Mouse (Mus musculus): ENCODE results near the gene Med13l.

The Med13l gene

DNA sequence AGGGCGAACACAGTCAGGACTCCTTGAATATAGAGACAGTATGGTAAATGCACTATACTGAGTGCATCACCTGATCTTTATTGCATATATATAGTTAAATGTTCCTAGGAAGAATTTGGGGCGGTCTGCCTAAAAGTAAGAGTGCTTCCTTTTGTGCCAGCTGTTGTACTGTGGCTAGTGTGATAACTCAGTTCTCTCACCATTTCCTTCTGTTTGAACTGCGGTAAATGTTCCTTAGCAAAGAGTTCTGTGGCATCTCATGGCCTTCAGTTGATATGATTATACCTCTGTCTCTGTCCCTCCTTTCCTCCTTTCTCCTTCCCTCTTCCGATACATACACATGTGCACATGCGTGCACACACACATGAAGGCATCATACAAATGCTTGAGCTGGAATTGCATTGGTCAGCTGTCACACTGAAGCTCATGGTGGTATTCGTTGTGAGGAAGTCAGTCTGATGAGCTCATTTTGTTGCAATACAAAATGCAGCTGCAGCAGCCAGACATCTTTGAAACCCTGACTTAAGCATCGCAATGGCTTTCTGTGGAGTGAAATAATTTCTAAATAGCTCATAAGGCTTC is 97.9 kb downstream of the Med13l start:
- DNase-seq (ENCODE audit: low spot score), result no peak

DNA sequence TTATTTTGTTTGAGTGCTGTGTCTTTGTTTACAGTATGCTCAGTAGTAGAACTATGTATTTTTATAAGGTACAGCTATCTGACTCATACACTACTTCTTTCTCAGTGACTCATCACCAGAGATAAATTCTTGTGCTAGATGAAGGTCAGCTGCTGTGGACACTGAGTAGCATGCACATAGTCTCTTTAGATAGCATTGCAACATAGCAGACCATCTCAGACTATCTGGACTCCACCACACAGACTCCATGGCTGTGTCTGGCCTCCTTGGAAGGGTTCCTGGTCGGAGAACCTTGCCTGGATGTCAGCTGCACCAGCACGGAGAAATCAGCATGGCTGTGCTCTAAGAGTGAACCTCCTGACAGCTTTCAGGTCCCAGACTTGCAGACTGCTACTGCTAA is 99.2 kb downstream of the Med13l start:
- no peak for DNase-seq (ENCODE audit: low spot score)

DNA sequence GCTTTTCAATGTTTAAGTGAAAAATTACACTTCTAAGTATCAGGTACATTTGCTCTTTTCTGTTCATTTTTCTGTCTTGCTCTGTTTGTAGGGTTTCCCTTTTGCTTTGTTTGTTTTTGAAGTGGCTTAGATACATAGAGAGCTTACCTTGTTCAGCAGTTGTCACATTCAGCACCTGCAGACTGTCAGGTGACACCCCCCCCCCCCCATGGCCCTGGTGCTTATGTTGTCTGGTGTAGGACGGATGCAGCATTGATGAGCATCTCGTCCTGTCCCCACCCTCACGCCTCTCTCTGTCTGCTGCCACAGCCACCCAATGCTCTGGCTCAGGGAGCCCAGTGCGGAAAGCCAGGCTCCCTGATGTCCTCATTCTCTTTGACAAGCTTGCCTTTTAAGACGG is 101.3 kb downstream of the Med13l start:
- DNase-seq (ENCODE audit: low spot score), result no peak

DNA sequence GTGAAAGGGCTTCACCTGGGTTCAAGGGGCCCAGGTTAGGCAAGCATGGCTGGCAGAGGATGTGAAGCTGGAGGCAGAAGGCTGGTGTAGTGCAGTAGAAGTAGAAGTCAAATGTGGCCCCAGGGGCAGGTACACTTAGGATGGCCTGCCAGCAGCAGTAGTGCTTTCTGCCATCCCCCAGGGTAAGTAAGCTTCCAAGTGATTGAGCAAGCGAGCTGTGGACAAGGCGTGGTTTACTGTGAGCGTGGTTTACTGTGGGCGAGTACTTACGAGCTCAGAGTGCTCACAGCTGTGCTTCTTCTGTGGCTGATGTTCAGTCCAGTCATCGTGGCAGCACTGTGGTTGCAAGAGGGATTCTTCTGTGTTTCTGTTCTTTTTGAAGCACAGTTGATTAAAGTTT is 103.5 kb downstream of the Med13l start:
- no peak for DNase-seq (ENCODE audit: low spot score)

DNA sequence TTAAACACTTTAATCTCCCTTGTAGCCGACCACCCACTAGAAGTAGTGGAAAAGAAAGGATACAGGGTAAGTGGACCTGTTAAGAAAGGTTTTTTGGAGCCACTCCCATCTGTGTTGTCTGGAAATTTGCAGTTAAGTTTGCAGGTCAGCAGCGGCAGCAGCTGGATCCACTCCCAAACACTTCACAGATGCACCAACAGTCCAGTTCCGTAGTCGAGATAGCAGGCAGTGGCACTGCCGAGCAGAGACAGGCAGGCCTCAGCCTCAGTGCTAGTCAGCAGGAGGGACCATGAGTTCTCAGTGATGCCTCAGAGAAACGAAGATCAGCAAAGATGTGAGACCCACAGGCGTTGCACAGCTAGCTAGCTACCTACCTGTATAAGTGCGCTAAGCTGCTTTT is 104.5 kb downstream of the Med13l start:
- no peak for DNase-seq (ENCODE audit: low spot score)

DNA sequence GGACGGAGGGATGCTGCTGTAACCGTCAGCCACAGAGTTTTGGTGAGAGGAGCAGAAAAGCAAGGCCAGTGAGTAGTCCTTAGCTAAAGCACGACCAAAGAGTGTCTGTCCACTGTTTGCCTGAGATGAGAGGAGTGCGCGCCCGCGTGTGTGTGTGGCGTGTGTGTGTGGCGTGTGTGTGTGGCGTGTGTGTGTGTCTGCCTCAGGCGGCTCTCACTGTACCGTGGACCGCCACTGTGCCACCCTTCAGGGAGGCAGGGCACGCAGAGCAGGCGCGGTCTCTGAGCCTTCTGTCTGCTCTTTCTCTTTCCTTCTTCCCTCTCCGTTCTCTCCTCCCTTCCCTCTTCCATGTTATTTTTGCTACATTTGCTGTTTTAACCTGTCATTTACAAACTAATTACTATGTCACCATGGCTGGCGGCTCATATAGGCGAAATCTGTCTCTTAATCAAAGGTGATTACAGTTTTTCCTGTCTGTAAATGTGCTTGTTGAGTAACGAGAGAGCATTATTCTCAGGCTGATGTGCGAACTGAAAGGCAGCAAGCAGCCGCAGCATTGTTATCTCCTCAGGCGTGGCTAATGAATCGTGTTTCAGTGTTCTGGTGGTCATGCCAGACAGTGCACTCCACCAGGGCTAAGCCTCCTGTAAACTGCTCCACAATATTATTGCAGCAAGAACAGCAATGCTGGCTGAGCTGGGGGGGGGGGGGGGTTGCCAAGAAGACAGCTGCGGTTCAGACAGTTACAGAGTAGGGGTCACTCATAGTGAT is 106.1 kb downstream of the Med13l start:
- peak; percentile 63 for DNase-seq (ENCODE audit: low spot score)

DNA sequence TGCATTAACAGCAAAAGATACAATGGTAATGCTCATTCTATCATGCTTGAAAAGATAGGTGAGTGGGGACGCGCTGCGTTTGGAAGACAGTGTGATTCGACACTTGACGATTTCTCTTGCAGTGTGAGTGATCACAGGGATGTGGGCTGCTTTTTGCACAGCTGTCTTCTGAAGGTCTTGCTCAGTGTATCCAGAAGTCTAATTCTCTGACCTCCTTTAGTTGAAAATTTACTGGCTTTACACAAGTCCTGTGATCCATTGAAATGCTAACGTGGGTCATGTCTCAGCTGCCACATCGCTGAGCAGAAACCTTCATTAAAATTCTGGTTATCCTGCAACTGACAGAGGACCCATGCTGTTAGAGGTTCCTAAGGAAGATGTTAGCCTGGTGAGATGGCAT is 107.4 kb downstream of the Med13l start:
- DNase-seq (ENCODE audit: low spot score), result no peak

DNA sequence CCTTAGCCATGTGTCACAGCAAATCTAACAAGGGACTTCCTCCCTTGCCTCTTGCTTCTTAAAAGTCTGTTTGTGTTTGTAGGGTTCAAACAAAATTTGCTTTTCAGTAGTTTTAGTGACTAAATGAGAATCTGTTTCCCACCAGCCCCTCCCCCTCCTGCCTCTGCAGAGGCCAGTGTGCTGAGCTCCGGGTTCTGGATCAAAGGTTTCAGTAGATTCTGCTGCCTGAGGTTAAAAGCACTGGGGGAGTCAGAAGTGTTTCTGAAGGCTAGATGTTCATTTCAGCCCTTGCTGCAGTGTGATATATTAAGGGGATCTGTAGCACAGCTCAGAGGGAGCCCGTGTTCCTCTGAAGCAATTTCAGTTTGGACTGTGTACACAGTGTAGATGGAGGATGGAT is 108.5 kb downstream of the Med13l start:
- DNase-seq (ENCODE audit: low spot score), result no peak

DNA sequence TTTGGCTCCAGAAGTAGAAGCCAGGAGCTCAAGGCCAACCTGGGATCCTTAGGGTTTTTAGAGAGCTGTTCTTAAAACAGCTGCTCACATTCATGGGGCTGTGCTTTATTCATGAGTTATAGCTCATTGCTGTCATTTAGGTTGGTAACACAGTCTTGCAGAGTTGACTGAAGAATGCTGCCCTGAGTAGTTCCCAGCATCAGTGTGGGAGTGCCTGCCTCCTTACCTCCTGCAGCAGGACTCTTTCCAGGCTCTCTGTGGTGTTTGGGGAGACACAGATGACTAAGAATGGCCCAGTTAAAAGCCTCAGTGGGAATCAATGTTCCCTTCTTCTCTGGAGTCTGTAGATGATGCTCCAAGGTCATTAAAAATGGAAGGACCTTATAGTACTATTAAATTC is 111.6 kb downstream of the Med13l start:
- DNase-seq (ENCODE audit: low spot score), result no peak

DNA sequence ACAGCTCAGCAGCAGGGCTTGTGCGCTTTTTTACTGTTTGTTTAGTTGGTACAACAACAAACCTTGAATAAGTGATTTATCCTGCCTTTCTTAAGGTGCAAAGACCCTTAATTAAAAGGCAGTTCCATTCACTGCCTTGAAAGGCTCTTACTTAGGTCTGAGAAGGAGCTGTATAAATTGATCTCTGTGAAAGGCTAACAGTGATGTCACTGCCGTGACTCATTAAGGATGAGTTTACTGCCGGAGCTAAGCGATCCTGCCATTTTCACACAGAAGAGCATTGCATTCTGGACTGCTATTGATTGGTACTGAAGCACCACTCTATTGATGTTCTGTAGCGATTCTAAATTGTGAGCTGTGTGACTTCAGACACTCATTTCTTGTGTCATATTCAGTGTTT is 113.4 kb downstream of the Med13l start:
- DNase-seq (ENCODE audit: low spot score), result peak; percentile 23

DNA sequence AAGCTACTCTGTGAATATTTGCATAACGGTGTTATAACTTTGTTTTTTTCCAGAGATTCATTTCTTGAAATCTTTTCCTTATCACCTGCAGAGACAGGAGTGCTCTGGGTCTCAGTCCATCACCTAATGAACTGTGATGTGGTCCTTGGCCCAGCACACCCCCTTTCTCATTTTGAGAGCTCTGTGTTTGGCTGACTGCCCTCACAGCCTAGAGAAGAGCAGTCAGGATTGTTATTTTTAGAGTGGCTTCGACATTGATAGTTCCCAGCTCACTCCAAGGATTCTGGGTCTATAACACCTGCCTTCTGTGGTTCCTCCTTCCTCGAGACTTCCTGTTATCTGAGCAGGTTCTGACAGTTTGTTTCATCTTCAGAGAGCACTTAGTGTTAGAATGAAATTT is 113.8 kb downstream of the Med13l start:
- DNase-seq (ENCODE audit: low spot score), result no peak

DNA sequence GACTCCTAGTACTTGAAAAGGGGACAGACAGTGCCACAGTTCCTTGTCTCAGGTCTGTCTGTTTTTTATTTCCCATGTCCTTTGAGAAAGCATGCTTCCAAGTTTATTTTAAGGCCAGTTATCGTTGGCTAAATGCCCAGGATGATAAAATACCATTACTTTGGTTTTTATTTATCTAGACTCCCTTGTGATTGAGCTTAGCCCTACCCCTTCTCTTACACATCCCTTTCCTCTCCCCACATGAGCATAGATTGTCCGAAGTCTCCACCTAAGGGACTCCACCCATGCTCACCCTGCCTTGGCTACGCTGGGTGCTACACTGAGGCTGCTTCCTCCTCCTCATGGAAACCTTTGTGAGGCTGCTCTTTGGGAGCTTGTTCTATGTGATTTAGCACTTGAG is 115.2 kb downstream of the Med13l start:
- no peak for DNase-seq (ENCODE audit: low spot score)

DNA sequence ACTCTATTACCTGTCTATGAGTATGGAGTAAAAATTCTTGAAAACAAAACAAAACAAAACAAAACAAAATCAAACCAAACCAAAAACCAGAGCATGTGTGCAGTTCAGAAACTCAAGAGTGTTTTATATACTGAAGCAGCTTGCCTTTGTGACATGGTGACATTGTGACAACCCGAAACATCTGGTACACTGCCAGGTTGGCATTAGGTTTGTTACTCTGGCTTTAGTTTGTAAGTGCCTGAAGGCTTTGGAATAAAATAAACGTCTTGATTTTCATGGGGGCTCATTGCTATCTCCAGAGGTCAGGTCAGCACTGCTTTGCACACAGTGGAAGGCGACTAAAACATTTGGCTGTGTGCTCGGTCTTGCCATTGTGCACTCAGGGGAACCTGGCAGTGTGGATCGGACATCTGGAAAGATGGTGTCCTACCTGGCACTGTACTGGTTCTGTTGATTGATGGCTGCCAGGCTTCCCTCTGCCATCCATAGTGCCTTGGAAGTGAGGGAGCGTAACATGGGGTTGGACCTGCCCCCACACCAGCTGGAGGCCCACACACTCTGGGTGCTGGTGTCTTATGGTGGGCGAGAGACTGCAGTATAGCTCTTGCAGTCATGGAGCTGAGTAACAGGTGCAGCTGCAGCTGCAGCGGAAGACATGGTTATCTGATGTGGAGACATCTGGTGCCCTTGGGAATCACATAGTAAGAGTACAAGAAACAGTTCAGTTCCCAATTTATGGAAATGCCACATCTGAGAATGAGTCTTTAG is 115.9 kb downstream of the Med13l start:
- DNase-seq (ENCODE audit: low spot score), result peak; percentile 31

DNA sequence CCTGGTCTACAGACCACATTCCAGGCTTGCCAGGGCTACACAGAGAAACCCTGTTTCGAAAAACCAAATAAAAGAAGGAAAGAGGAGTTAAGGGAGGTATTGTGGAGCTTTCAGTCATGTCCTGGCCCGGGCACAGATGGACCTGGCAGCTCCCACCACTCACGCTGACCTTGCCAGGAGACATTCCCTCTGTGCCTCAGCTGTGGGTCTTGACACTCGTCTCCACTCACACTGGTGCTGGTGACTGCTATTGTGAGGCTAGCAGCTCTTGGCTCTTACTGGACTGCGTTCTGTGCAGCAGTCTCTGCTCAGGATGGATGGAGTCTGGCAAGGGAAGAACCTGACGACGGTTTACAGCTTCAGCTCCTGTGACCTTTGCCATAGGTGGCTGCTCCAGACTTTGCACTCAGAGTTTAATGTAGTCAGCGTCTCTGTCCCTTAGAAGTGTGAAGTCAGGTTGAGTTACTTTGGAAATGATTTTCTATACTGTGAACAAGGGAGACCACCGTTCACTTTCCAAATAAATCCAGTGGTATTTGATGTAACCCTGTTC is 118.9 kb downstream of the Med13l start:
- no peak for DNase-seq (ENCODE audit: low spot score)

DNA sequence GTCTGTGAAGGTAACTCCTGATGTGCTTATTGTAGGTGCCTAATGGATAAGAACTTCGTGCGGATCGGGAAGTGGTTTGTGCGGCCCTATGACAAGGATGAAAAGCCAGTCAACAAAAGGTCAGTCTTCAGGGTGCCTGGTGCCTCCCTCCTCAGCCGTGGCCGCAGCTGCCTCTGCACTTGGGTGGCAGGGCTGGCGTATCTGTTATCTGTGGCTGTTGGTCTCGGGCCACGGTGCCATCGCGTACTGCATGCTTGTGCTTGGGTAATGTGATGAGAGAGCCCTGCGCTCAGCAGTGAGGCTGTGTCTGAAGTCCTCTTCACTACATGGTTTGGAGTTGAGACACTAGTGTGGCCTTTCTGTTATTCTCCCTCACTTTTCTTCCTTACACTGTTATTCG is 120.4 kb downstream of the Med13l start:
- no peak for DNase-seq (ENCODE audit: low spot score)

DNA sequence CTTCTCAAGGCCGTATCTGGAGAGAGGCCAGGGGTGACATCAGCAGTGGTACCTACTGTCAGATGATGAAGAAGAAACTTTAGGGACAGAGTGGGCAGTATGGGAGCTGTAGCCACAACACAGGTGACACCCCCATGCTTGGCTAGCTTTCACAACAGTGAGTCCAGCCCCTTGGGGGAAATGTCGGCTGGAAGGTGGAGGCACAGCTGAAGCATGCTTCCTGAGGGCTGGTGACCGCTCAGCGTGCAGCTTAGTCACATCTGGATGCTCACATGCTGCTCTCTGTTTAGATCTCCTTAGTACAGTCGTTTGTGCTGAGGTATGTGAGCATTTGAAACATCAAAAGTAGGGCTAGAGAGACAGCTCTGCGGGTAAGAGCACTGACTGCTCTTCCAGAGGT is 121.5 kb downstream of the Med13l start:
- DNase-seq (ENCODE audit: low spot score), result no peak

DNA sequence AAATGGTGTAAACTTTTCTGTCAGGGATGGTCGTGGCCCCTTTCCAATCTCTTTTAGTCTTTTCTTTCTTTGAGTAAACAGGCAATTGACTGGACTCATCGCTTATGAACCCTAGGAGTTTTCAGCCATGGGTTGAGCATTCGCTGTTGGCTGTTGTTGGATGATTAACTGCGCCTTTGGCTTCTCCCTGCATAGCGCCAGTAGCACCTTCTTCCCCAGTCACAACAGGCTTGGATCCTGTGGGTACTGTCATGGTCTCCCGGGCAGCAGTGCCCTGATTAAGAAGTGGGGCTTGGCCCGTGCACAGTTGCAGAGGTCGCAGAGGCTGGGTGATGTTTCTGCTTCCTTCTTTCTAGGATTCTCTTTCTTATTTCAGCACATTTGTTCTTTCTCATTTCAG is 124.7 kb downstream of the Med13l start:
- no peak for DNase-seq (ENCODE audit: low spot score)

DNA sequence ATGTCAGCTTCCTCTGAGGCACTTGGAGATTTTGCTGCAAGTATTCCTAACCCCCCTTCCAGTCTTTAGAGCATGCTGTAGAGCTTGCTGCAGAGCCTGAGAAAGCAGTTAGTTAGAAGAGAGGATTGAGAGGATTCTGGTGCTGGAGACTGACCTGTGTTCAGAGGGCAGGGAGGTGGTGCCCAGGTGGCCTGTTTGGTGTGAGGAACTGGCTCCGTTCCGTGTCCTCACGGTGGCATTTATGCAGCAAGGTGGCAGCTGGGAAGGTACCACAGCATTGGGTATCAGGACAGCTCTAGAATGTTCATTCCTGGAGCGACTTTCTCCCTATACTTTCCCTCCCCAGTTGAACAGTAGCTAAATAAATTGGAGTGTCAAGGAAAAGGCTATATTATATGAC is 125.5 kb downstream of the Med13l start:
- no peak for DNase-seq (ENCODE audit: low spot score)

DNA sequence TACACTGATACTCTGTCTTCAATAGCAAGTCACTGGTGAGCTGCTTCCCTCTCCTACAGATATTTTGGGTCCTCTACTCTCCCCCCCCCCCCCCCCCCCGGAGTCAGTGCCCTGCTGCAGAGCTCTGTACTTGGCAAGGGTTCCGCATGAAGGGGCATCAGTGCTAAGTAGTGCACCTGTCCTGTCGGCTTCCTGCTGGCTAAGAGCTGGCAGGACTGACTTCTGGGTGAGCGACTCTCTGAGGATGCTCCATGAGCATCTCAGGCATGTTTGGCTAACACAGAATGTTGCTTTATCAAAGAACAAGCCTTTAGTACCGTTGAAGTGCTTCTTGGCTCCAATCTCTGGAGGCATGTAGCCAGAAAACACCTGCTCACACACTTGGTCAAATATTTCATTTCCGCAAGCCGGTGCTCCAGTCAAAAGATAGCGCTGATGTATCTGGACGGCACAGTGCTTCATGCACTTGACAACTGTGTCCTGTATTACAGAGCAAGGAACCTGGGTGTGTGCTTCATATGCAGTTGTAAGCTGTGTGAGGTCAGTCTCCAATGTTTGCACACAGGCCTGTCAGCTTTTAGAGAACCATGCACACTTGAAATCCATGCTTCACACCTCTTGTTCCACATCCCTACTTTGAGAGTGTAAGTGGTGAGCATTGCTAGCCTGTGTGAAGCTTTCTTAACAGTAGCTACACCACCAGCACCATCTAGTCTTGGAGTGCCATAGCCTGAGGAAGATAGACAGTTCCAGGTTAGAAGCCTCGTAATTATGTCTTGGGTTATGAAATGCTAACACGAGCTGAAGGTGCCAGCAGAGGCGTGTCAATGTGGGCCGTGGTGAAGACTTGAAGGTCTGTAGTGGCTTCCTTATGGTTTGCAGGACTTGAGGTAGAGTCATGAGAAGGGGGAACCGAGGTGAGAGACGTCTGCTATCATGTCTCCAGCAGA is 128.7 kb downstream of the Med13l start:
- no peak for DNase-seq (ENCODE audit: low spot score)

DNA sequence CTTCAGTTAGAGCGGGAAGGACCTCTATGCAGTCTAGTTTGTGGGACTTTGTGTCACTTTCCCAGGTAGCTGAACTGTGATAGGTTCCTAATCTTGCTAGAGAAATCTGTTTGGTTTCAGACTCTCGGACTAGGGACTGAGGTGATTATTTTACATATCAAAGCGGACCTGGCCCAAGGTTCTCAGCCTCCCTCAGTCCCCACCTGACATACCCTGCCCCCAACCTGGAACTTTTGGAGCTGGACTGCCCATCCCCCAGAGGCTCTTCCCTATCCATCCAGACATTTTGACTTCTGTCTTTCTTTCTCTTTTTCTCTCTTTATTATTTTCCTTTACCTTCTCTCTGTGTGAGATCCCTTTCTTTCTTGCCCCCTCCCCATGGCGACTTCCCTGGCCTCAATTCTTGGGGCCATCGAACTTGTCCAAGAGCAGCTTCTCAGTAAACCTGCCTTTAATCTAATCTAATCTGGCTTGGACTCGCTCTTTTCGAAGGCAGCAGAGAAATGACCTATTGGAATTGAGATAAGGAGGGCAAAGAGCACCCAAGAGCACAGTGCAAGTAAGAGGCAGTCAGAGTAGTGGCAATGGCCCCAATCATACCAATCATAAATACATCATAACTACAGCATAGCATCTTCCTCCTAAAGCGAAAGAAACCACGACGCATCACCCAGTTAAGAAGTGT is 130.7 kb downstream of the Med13l start:
- no peak for DNase-seq (ENCODE audit: low spot score)

DNA sequence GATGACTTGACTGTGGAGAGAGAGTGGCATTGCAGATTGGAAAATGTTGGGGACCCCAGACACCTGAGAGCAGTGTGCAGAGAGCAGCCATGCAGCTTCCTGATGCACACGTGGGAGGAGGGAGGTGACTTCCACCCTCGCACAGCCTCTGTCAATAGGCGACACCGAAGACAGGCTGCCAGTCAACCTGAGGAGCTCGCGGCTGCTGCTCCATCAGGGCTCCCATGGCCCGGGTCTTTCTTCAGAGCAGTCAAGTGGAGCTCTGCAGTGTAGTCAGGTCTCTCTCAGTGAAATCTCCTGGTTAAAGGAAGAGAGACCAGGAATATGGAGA is 131.2 kb downstream of the Med13l start:
- DNase-seq (ENCODE audit: low spot score), result no peak

All from MN1 (cell line).